Mouse (Mus musculus): ENCODE measurements at regions not wholly inside any gene's neighbourhood (a gene's known extent, or its start where the extent isn't known, plus 50 kb on each side); places are given as distances from the start of the nearest gene placed in this dataset.

- in situ Hi-C loops (cut with MboI; ENCODE audit: low sequenced_read_pairs): no loop called here
Observed at GRCm38 (mm10) chr12:26244701-26245100, 170.4 kb downstream of the Rnf144a start.

- in situ Hi-C loops (cut with MboI; ENCODE audit: low sequenced_read_pairs): no loop called here
Observed at GRCm38 (mm10) chr12:26227557-26228020, 187.5 kb downstream of the Rnf144a start.

- in situ Hi-C loops (cut with MboI; ENCODE audit: low sequenced_read_pairs): no loop called here
Observed at GRCm38 (mm10) chr12:26226363-26226762, 188.7 kb downstream of the Rnf144a start.

GRCm38 (mm10) chr12:26212447-26212846 is 202.6 kb downstream of the Rnf144a start:
- in situ Hi-C loops (cut with MboI; ENCODE audit: low sequenced_read_pairs): no loop called here

GRCm38 (mm10) chr12:26211423-26211822 is 203.6 kb downstream of the Rnf144a start:
- in situ Hi-C loops (cut with MboI; ENCODE audit: low sequenced_read_pairs): no loop called here

GRCm38 (mm10) chr12:26206751-26207150 is 208.3 kb downstream of the Rnf144a start:
- in situ Hi-C loops (cut with MboI; ENCODE audit: low sequenced_read_pairs): no loop called here

GRCm38 (mm10) chr12:26206036-26206435 is 209.0 kb downstream of the Rnf144a start:
- in situ Hi-C loops (cut with MboI; ENCODE audit: low sequenced_read_pairs): no loop called here

GRCm38 (mm10) chr12:26191982-26192576 is 223.0 kb downstream of the Rnf144a start:
- in situ Hi-C loops (cut with MboI; ENCODE audit: low sequenced_read_pairs): no loop called here

- in situ Hi-C loops (cut with MboI; ENCODE audit: low sequenced_read_pairs): no loop called here
Observed at GRCm38 (mm10) chr12:26191268-26191981, 223.6 kb downstream of the Rnf144a start.

GRCm38 (mm10) chr12:26188996-26189395 is 226.1 kb downstream of the Rnf144a start:
- in situ Hi-C loops (cut with MboI; ENCODE audit: low sequenced_read_pairs): no loop called here

GRCm38 (mm10) chr12:26187091-26187862 is 227.8 kb downstream of the Rnf144a start:
- in situ Hi-C loops (cut with MboI; ENCODE audit: low sequenced_read_pairs): no loop called here

GRCm38 (mm10) chr12:26184701-26185460 is 230.2 kb downstream of the Rnf144a start:
- in situ Hi-C loops (cut with MboI; ENCODE audit: low sequenced_read_pairs): no loop called here

GRCm38 (mm10) chr12:26183021-26183420 is 232.0 kb downstream of the Rnf144a start:
- in situ Hi-C loops (cut with MboI; ENCODE audit: low sequenced_read_pairs): no loop called here

GRCm38 (mm10) chr12:26180846-26181245 is 234.2 kb downstream of the Rnf144a start:
- in situ Hi-C loops (cut with MboI; ENCODE audit: low sequenced_read_pairs): no loop called here

GRCm38 (mm10) chr12:26176231-26176662 is 238.8 kb downstream of the Rnf144a start:
- in situ Hi-C loops (cut with MboI; ENCODE audit: low sequenced_read_pairs): no loop called here

- in situ Hi-C loops (cut with MboI; ENCODE audit: low sequenced_read_pairs): no loop called here
Observed at GRCm38 (mm10) chr12:26163416-26163815, 251.6 kb downstream of the Rnf144a start.

GRCm38 (mm10) chr12:26160861-26161615 is 254.0 kb downstream of the Rnf144a start:
- in situ Hi-C loops (cut with MboI; ENCODE audit: low sequenced_read_pairs): no loop called here

- in situ Hi-C loops (cut with MboI; ENCODE audit: low sequenced_read_pairs): no loop called here
Observed at GRCm38 (mm10) chr12:26152992-26153391, 262.1 kb downstream of the Rnf144a start.

- in situ Hi-C loops (cut with MboI; ENCODE audit: low sequenced_read_pairs): no loop called here
Observed at GRCm38 (mm10) chr12:26146336-26146735, 268.7 kb downstream of the Rnf144a start.

GRCm38 (mm10) chr12:26145085-26145714 is 269.9 kb downstream of the Rnf144a start:
- in situ Hi-C loops (cut with MboI; ENCODE audit: low sequenced_read_pairs): no loop called here
